Mouse (Mus musculus) cortical plate, adult 2 months (tissue): ENCODE data around the gene Iltifb. TPM values are rescaled to one million over a fixed set of nuclear protein-coding genes. Genes with fewer than 3 reads are reported as not detected.
"Not testable (repeated sequence)": the region's sequence is repeated elsewhere in the genome, so short reads cannot be mapped to it uniquely, and the experiment has no call there.

ENCODE experiments used
- H3K27ac ChIP-seq: fragments of 200-500 bp; 2 replicates; pipeline ENCODE4 v1.5.1; 2012; ENCODE audit warnings: low read length, control low read depth, inconsistent platforms; ENCODE audit not compliant: insufficient read depth
- H3K4me1 ChIP-seq: fragments of 200-500 bp; 2 replicates; pipeline ENCODE4 v1.6.1; 2011; ENCODE audit warnings: low read length; ENCODE audit not compliant: control insufficient read depth, insufficient read depth
- H3K4me3 ChIP-seq: fragments of 200-500 bp; 2 replicates; pipeline ENCODE4 v1.5.1; 2011; ENCODE audit warnings: mild to moderate bottlenecking, low read length, control low read depth; ENCODE audit not compliant: insufficient read depth
- CTCF ChIP-seq: fragments of 200-500 bp; IDR thresholded peaks from 2 replicates; pipeline ENCODE4 v1.5.1; 2011; ENCODE audit warnings: mild to moderate bottlenecking, control low read depth, low read length; ENCODE audit not compliant: insufficient read depth; ENCODE audit errors: extremely low read depth
- POLR2A ChIP-seq: fragments of 200-500 bp; IDR thresholded peaks from 2 replicates; pipeline ENCODE4 v1.6.1; 2011; ENCODE audit warnings: mild to moderate bottlenecking, low read length, control low read depth; ENCODE audit not compliant: insufficient read depth; ENCODE audit errors: extremely low read depth
- polyA plus RNA-seq: library from polyadenylated mRNA; depleted of rRNA; stranded (reverse); fragments of >200 nt; gene quantifications from 2 replicates; pipeline ENCODE4 v1.2.3, GENCODE M21; 2012; rRNA removed

Iltifb gene
- 0.23 and 0.32 TPM in 2 replicates for polyA plus RNA-seq

- Histone ChIP-seq H3K27ac (no peak within 1 kb of the TSS), H3K4me1 (no peaks in the 10 kb centered on the region), H3K4me3 (no peak within 1 kb of the TSS)
- TF ChIP-seq CTCF (no peak), POLR2A (no peak)
Observed at GRCm38 (mm10) chr10:118294938-118295337, at the start of gene Iltifb. TSS of gene Iltifb (minus strand) at chr10:118295038.

- H3K4me3 ChIP-seq, H3K4me1 ChIP-seq, H3K27ac ChIP-seq: not testable (repeated sequence)
Observed at GRCm38 (mm10) chr10:118343155-118343554, 48.3 kb upstream of the Iltifb start, which contains the start of gene Gm9046. TSS of gene Gm9046 (minus strand) at chr10:118343255.

- not testable (repeated sequence) for H3K27ac ChIP-seq, H3K4me3 ChIP-seq, H3K4me1 ChIP-seq
Observed at GRCm38 (mm10) chr10:118337731-118338130, 42.9 kb upstream of the Iltifb start, which contains the start of gene Gm9045. TSS of gene Gm9045 (minus strand) at chr10:118337831.

GRCm38 (mm10) chr10:118332308-118332707, 37.5 kb upstream of the Iltifb start, which contains the start of gene Gm9044:
TSS of gene Gm9044 (minus strand) at chr10:118332408.
- not testable (repeated sequence) for H3K4me3 ChIP-seq, H3K4me1 ChIP-seq, H3K27ac ChIP-seq

- not testable (repeated sequence) for H3K4me3 ChIP-seq, H3K27ac ChIP-seq, H3K4me1 ChIP-seq
Observed at GRCm38 (mm10) chr10:118326869-118327268, 32.0 kb upstream of the Iltifb start, which contains the start of gene Gm9040. TSS of gene Gm9040 (minus strand) at chr10:118326969.

GRCm38 (mm10) chr10:118319024-118319423, 24.2 kb upstream of the Iltifb start:
- H3K4me1 ChIP-seq = no peaks in the 10 kb centered on the region
- no peak overlapping the region for H3K27ac ChIP-seq
- no peak for TF ChIP-seq CTCF
- no peak for TF ChIP-seq POLR2A
- H3K4me3 ChIP-seq = no peak overlapping the region

- not testable (repeated sequence) for H3K4me3 ChIP-seq, H3K27ac ChIP-seq, H3K4me1 ChIP-seq
Observed at GRCm38 (mm10) chr10:118302133-118302532, 7.3 kb upstream of the Iltifb start.

- not testable (repeated sequence) for H3K4me1 ChIP-seq, H3K27ac ChIP-seq, H3K4me3 ChIP-seq
Observed at GRCm38 (mm10) chr10:118283016-118283415, 11.8 kb downstream of the Iltifb start.

GRCm38 (mm10) chr10:118282565-118282964, 12.3 kb downstream of the Iltifb start:
- not testable (repeated sequence) for H3K4me1 ChIP-seq, H3K4me3 ChIP-seq, H3K27ac ChIP-seq

- H3K4me1 ChIP-seq, H3K27ac ChIP-seq, H3K4me3 ChIP-seq: not testable (repeated sequence)
Observed at GRCm38 (mm10) chr10:118278069-118278468, 16.8 kb downstream of the Iltifb start.

- not testable (repeated sequence) for H3K4me1 ChIP-seq, H3K27ac ChIP-seq, H3K4me3 ChIP-seq
Observed at GRCm38 (mm10) chr10:118271416-118271815, 23.4 kb downstream of the Iltifb start.

GRCm38 (mm10) chr10:118268812-118269211, 26.0 kb downstream of the Iltifb start:
- H3K4me1 ChIP-seq, H3K27ac ChIP-seq, H3K4me3 ChIP-seq: not testable (repeated sequence)

GRCm38 (mm10) chr10:118258388-118258787, 36.5 kb downstream of the Iltifb start, which contains the start of gene Gm32802:
TSS of gene Gm32802 (plus strand) at chr10:118258688.
- H3K4me3 ChIP-seq, H3K4me1 ChIP-seq, H3K27ac ChIP-seq: not testable (repeated sequence)
